Mouse (Mus musculus) forebrain, embryonic 13.5 days (tissue): ENCODE measurements at regions not wholly inside any gene's neighbourhood (a gene's known extent, or its start where the extent isn't known, plus 50 kb on each side); places are given as distances from the start of the nearest gene placed in this dataset.

Experiments used
- ATAC-seq: fragments of 200-750 bp; cut with Nextera tagmentation; 2 replicates; pipeline ENCODE4 v1.8.0; 2017
- H3K27ac ChIP-seq: fragments of 300-500 bp; sonication (generic); 2 replicates; pipeline ENCODE4 v1.5.1; 2015; ENCODE audit warnings: inconsistent platforms, mild to moderate bottlenecking, moderate library complexity
- H3K27me3 ChIP-seq: fragments of 300-500 bp; sonication (generic); 2 replicates; pipeline ENCODE4 v1.6.1; 2015; ENCODE audit warnings: mild to moderate bottlenecking, inconsistent platforms
- H3K36me3 ChIP-seq: fragments of 300-500 bp; sonication (generic); 2 replicates; pipeline ENCODE4 v1.6.1; 2015; ENCODE audit warnings: mild to moderate bottlenecking, inconsistent platforms; ENCODE audit not compliant: poor library complexity, severe bottlenecking
- H3K4me1 ChIP-seq: fragments of 300-500 bp; sonication (generic); 2 replicates; pipeline ENCODE4 v1.6.1; 2015; ENCODE audit warnings: inconsistent platforms
- H3K4me2 ChIP-seq: fragments of 300-500 bp; sonication (generic); 2 replicates; pipeline ENCODE4 v1.6.1; 2015; ENCODE audit warnings: inconsistent platforms, mild to moderate bottlenecking, moderate library complexity
- H3K4me3 ChIP-seq: fragments of 300-500 bp; sonication (generic); 2 replicates; pipeline ENCODE4 v1.5.1; 2015; ENCODE audit warnings: mild to moderate bottlenecking, inconsistent platforms
- H3K9ac ChIP-seq: fragments of 300-500 bp; sonication (generic); 2 replicates; pipeline ENCODE4 v1.6.1; 2015; ENCODE audit warnings: mild to moderate bottlenecking, inconsistent platforms
- H3K9me3 ChIP-seq: fragments of 300-500 bp; sonication (generic); replicated peaks from 2 replicates; pipeline ENCODE4 v1.6.1; 2016; ENCODE audit warnings: inconsistent platforms
- WGBS: fragments of 180-500 bp; shearing (Covaris S2); methylation state at CpG from one replicate; pipeline ENCODE4 v1.1.7; 2015; 5-methylcytosine and 5-hydroxymethylcytosine counted together

DNA sequence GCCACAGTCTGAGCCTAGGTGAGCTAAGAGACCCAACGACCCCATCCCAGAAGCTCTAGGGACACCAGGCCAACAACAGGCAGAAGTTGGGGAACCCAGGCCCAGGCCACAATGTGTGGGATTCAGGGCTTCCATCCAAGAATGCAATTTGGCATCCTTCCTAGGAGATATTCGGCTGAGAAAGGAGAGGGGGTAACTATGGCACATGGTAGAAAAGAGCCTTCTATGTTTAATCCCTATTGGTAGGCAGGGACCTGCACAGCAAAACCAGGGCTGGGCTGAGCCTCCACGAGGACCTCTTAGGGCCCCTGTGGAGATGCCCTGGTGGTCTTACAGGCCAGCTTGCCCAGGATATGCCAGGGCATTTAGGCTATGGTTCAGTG, 71.8 kb downstream of the Zfp36l2 start:
- H3K9ac ChIP-seq = no peak overlapping the region
- H3K27ac ChIP-seq = no peak overlapping the region
- H3K4me3 ChIP-seq = no peak overlapping the region
- no peaks in the 10 kb centered on the region for H3K36me3 ChIP-seq
- ATAC-seq = no peak
- no peaks in the 10 kb centered on the region for H3K9me3 ChIP-seq
- H3K27me3 ChIP-seq = no peaks in the 10 kb centered on the region
- peaks cover 17% of the 10 kb centered on the region; the same call in 1 of the 2 replicates for H3K4me1 ChIP-seq
- H3K4me2 ChIP-seq = no peak overlapping the region
- 51% methylated on average over 3 of the region's 3 CpGs for WGBS

DNA sequence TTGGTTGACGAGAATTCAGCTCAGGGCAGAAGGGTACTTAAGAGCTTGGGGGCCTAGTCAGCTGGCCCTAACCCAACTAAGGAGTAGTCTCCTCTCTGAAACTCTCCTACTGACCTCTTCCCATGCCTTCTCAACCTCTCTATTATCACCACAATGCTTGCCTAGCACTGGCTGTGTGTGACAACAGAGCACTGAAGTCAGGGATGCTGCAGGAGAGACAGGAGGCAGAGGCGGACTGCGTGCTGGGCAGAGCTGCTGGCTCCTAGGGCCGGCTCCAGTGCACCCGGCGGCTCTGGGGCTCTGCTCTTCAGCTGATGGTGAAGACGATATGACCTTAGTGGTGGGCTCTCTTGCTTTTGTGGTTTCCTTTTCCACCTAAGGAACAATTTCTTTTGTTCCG, 72.6 kb downstream of the Zfp36l2 start:
- H3K4me1 ChIP-seq = peaks cover 17% of the 10 kb centered on the region; the same call in 1 of the 2 replicates
- WGBS = 75% methylated on average over 8 of the region's 8 CpGs
- no peaks in the 10 kb centered on the region for H3K27me3 ChIP-seq
- ATAC-seq = no peak
- no peak overlapping the region for H3K4me2 ChIP-seq
- H3K9ac ChIP-seq = no peak overlapping the region
- H3K36me3 ChIP-seq = no peaks in the 10 kb centered on the region
- no peak overlapping the region for H3K4me3 ChIP-seq
- no peak overlapping the region for H3K27ac ChIP-seq
- no peaks in the 10 kb centered on the region for H3K9me3 ChIP-seq

DNA sequence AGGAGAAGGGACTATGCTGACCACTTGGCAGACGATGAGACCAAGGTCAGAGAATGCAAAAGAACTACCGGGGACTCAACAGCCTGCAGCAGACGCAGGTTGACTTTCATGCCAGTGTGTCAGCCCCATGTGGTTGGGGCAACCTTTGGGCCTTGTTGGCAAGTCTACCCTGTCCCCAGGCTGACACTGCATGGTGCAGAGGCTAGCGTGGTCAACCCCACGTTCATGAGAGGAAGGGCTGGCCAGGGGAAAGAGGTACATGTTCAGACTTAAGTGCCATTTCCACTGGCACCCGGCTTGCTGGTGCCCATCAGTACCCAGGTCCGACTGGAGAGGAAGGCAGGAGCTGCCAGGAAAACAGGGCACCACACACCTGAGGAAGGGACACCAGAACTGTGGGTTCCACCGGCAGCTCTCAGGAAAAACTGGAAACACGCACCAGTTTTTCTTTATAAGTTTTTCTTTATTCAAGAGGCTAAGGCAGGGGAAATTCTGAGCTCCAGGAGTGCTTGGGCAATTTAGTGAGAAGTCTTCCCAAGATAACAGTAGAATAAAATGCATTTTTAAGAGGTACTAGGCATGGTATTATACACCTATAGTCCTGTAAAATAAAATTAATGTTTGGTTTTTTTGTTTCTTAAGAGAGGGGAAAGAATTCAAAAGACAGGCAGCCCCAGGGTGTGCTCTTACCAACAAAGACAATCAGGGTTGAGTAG, 73.3 kb downstream of the Zfp36l2 start:
- no peak overlapping the region for H3K4me3 ChIP-seq
- no peak overlapping the region for H3K9ac ChIP-seq
- no peak overlapping the region for H3K4me2 ChIP-seq
- H3K27ac ChIP-seq = no peak overlapping the region
- no peaks in the 10 kb centered on the region for H3K27me3 ChIP-seq
- no peak for ATAC-seq
- H3K9me3 ChIP-seq = no peaks in the 10 kb centered on the region
- H3K4me1 ChIP-seq = peaks cover 17% of the 10 kb centered on the region; the same call in 1 of the 2 replicates
- no peaks in the 10 kb centered on the region for H3K36me3 ChIP-seq
- 67% methylated on average over 9 of the region's 9 CpGs for WGBS

DNA sequence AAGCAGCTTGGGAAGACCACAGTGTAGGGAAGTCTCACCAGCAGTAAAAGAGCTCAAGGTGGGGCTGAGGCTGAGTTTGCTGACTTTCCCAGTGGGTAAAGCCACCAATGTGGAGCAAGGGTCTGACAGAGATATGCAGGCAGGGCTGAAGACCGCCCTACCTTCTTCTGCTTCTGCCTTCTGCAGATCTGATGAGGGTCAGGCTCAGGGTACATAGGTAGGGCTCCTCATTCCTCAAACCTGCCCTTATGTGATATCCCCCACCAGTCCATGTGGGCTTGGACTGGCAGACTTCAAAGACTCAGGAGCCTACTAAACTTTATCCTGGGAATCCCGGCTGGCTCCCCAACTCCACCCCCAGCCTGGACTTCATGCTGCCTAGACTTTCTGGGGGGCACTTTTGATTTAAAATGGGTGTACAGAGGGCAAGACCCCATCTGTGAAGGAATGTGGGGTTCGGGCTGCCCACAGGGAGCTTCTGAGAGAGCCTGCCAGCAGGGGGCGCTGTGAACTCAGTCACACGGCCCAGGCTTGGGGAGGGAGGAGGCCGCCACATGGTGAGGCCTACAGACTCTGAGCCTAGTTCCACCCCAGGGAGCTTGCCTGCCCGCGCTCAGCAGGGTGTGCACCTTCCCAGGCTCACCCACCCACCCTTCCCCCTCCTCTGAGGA, 74.0 kb downstream of the Zfp36l2 start:
- Histone ChIP-seq H3K9me3 (no peaks in the 10 kb centered on the region), H3K4me2 (no peak overlapping the region), H3K36me3 (no peaks in the 10 kb centered on the region), H3K9ac (no peak overlapping the region), H3K4me3 (no peak overlapping the region), H3K4me1 (peaks cover 17% of the 10 kb centered on the region; the same call in 1 of the 2 replicates), H3K27ac (no peak overlapping the region), H3K27me3 (no peaks in the 10 kb centered on the region)
- peak; percentile 64 for ATAC-seq
- WGBS = 17% methylated on average over 6 of the region's 8 CpGs

DNA sequence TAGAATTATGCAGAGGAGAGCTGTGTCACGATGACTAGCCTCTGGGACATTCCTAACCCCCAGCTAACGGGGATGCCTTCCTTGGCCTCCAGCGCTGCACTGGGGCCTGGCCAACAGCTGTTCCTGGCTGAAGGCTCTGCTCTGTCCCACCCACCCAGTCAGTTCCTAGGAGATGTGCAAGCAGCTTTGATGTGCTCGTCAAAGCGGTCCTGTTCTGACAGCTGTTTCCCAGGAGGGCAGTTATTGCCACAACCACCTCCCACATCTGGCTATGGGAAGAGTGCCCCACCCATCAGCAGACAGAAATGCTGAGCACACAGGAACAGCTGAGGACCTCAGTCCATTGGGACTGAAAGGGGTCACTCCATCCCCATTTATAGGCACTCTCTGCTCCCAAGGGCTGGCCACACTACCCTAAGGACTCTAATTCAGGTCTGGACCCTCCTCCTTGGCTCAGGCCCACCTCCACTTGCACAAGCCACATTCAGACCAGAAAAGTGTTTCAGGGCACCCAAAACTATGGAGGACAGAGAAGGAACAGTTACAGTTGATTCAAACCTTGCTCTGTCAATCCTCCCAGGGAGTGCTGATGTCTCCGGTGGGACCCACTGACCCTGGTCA, 75.2 kb downstream of the Zfp36l2 start:
- Histone ChIP-seq H3K27me3 (no peaks in the 10 kb centered on the region), H3K9ac (no peak overlapping the region), H3K27ac (no peak overlapping the region; the same call in 1 of the 2 replicates), H3K36me3 (no peaks in the 10 kb centered on the region), H3K4me1 (peaks cover 17% of the 10 kb centered on the region; the same call in 1 of the 2 replicates), H3K4me2 (no peak overlapping the region), H3K4me3 (no peak overlapping the region), H3K9me3 (no peaks in the 10 kb centered on the region)
- 51% methylated on average over 6 of the region's 6 CpGs for WGBS
- ATAC-seq = no peak

DNA sequence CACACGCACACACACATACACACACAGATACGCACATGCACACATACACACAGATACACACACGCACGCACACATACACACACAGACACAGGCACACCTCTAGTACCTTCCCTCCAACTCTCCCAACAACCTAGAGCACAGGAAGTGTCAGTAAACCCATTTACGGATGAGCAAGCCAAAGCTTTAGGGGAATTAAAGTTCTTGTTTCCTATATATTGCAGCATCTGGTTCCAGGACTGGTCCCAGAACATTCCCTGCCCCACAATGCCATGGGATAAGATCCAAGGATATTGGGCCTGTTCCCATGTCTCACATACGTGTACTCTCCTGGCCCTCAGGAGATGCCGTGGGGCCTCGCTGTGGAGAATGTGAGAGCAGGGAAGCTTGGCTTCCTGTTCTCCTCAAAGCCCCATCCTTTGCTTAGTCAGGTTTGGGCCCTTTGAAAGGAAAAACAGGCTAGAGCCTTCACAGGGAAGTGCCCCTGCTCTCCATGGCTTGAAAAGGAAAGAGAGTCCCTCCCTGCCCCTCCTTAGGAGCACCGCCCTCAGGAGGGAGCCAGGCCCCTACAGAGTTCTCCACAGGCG, 75.9 kb downstream of the Zfp36l2 start:
- Histone ChIP-seq H3K9ac (no peak overlapping the region), H3K4me3 (no peak overlapping the region), H3K4me1 (peaks cover 17% of the 10 kb centered on the region; the same call in 1 of the 2 replicates), H3K27me3 (no peaks in the 10 kb centered on the region), H3K4me2 (no peak overlapping the region), H3K9me3 (no peaks in the 10 kb centered on the region), H3K36me3 (no peaks in the 10 kb centered on the region), H3K27ac (no peak overlapping the region)
- WGBS = 85% methylated on average over 10 of the region's 10 CpGs
- no peak for ATAC-seq

DNA sequence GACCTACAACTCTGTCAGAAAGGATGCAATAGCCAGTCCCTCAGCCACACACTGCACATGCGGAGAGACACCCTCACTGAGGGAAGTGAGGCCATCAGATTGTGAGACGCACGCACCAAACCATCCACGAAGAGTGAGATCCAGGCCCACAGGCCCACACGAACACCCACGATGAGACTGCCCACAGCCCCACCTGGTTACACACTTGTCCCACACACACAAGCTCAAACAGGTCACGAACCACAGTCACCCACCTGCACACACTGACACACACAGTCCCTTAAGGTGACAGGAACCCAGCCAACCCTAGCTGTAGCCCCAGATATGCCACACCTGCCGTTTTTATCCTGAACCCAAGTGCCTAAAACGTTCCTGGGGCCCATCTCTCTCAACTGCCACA, 76.8 kb downstream of the Zfp36l2 start:
- Histone ChIP-seq H3K27ac (no peak overlapping the region), H3K4me2 (no peak overlapping the region), H3K27me3 (no peaks in the 10 kb centered on the region), H3K9me3 (no peaks in the 10 kb centered on the region), H3K36me3 (no peaks in the 10 kb centered on the region), H3K9ac (no peak overlapping the region), H3K4me1 (peaks cover 13% of the 10 kb centered on the region; the same call in 1 of the 2 replicates), H3K4me3 (no peak overlapping the region)
- no peak for ATAC-seq
- WGBS = 80% methylated on average over 9 of the region's 9 CpGs

DNA sequence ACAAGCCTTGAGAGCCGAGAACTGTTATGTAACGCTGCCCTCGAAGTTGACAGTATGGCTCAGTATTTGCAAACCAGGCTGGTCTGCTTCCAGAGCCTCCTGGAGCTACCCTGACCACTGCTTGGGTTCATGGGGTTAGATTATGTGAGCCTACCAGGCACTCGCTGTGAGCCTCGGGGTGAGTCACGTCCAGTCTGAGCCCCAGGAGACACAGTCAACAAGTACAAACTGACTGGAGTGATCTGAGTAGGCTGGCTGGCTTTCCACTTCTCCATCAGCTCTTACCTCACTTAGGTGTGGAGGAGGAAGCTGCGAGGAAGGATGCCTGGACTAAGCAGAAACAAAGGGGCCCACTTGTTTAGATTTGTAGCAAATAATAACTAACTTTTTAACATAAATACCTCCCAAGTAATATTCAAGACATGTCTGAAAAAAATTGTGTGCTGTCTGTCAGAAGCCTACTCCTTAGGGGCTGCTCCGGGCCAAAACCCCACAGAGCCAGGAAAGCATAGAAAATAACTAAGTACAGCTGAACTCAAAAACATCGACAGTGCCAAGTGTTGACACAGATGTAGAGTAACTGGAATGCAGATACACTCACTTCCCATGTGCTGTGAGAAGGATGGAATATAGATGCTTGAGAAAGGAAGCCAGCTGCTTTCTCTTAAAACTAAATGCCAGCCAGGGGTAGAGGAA, 77.6 kb downstream of the Zfp36l2 start:
- Histone ChIP-seq H3K4me3 (no peak overlapping the region), H3K9ac (no peak overlapping the region), H3K4me1 (peaks cover 10% of the 10 kb centered on the region; the same call in 1 of the 2 replicates), H3K4me2 (no peak overlapping the region), H3K27ac (no peak overlapping the region), H3K27me3 (no peaks in the 10 kb centered on the region), H3K36me3 (no peaks in the 10 kb centered on the region), H3K9me3 (no peaks in the 10 kb centered on the region)
- WGBS = 81% methylated on average over 9 of the region's 9 CpGs
- no peak for ATAC-seq

DNA sequence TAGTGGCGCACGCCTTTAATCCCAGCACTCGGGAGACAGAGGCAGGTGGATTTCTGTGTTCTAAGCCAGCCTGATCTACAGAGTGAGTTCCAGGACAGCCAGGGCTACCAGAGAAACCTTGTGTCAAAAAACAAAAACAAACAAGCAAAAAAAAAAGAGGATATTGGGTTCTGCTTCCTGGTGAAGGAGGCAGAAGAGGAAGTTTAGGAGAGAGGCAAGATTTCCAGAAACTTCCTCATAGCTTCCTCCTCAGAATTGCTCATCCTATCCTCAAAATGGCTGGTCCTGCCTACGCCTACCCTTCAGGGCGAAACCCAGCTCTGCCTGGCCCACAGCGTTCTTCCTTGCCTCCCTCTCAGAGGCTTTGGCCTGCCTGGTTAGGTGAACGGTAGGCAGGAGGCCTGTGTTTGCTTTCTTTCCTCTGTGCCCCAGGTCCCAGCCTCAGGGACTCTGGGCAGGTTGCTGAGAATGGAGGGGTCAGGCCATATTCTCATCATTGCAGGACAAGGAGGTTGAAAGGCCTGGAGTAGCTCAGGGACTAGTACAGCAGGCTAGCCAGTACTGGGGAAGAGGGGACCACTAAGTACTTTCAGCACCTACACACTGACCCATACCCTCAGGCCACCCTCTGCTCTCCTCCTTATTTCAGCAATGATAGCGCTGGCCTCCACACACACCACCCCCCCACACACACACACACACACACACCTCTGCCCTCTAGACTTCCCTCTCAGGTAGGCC, 79.6 kb downstream of the Zfp36l2 start:
- WGBS = 85% methylated on average over 8 of the region's 8 CpGs
- no peak for ATAC-seq

DNA sequence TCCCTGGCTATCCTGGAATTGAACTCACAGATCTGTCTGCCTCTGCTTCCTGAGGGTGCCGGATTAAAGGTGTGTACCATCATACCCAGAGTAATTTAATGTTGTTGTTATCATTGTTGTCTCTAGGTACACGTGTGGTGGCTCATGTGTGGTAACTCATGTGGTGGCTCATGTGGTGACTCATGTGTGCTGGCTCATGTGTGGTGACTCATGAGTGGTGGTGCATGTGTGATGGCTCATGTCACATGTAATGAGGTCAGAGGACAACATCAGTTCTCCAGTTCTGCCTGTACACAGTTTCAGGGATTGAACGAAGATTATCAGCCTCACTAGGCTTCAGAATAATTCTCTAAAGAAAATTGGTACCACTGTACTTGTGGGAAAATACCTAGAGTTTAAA, 80.2 kb downstream of the Zfp36l2 start:
- Histone ChIP-seq H3K4me3 (no peak overlapping the region), H3K4me2 (no peak overlapping the region), H3K9ac (no peak overlapping the region), H3K36me3 (no peaks in the 10 kb centered on the region), H3K4me1 (peaks cover 7% of the 10 kb centered on the region; the same call in 1 of the 2 replicates), H3K9me3 (no peaks in the 10 kb centered on the region), H3K27me3 (no peaks in the 10 kb centered on the region), H3K27ac (no peak overlapping the region)
- no peak for ATAC-seq
- 87% methylated on average over 3 of the region's 3 CpGs for WGBS

More for the DNA sequence above, 79.6 kb downstream of the Zfp36l2 start:
- no peaks in the 10 kb centered on the region for H3K36me3 ChIP-seq
- H3K27ac ChIP-seq = no peak overlapping the region
- no peak overlapping the region for H3K9ac ChIP-seq
- no peaks in the 10 kb centered on the region for H3K27me3 ChIP-seq
- H3K4me3 ChIP-seq = no peak overlapping the region
- H3K4me2 ChIP-seq = no peak overlapping the region
- H3K9me3 ChIP-seq = no peaks in the 10 kb centered on the region
- H3K4me1 ChIP-seq = peaks cover 10% of the 10 kb centered on the region; the same call in 1 of the 2 replicates

DNA sequence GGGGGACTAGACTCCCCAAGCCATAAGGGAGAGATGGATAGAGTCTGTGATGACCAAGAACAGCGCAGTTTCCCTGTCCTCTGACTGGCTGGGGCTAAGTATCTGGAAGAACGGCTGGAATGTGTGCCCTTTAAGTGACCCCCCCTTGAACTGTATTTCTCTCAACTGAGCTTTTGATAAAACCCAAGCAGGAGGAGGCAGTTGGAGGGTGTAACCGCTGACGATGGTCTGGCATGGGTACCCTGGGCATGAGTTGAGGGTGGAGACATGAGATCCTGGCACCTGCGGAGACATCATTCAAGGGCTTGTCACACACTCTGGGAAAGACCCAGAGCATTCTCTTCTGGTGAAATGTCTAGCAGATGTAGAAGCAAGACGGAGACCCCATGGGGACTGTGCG, 83.5 kb downstream of the Zfp36l2 start:
- no peak overlapping the region for H3K4me3 ChIP-seq
- 88% methylated on average over 7 of the region's 7 CpGs for WGBS
- no peaks in the 10 kb centered on the region for H3K27me3 ChIP-seq
- no peaks in the 10 kb centered on the region for H3K9me3 ChIP-seq
- H3K36me3 ChIP-seq = no peaks in the 10 kb centered on the region
- peaks cover 13% of the 10 kb centered on the region for H3K4me1 ChIP-seq
- H3K9ac ChIP-seq = no peak overlapping the region
- no peak overlapping the region for H3K27ac ChIP-seq
- no peak for ATAC-seq
- no peak overlapping the region for H3K4me2 ChIP-seq
